Mouse (Mus musculus): Measurements from ENCODE around the gene Rbm47.

The Rbm47 gene

GRCm38 (mm10) chr5:66125418-66125817 lies 47.5 kb downstream of the Rbm47 start:
- DNase-seq (ENCODE audit: low spot score in 2 of 2) = no peak

- DNase-seq (ENCODE audit: low spot score in 2 of 2) = no peak
Observed at GRCm38 (mm10) chr5:66124931-66125330, 48.0 kb downstream of the Rbm47 start.

- no peak for DNase-seq (ENCODE audit: low spot score in 2 of 2)
Observed at GRCm38 (mm10) chr5:66124089-66124400, 48.9 kb downstream of the Rbm47 start.

- no peak for DNase-seq (ENCODE audit: low spot score in 2 of 2)
Observed at GRCm38 (mm10) chr5:66123295-66124088, 49.4 kb downstream of the Rbm47 start.

DNA sequence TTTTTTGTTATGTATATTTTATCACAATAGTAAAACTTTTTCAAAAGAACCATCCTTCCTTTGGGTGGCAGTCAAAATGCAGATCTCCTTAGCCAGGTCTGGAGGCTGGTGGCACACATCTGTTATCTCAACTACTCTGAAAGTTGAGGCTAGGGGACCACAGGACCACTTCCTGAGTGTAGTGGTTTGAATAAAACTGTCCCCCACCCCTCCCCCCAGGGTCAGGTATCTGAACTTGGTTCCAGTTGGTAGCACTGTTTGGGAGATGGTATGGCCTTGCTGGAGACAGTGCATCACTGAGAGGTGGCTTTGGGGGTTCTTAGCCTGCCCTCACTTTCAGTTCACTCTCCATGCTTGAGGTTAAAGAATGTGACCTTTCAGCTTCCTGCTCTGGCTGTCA lies 51.7 kb downstream of the Rbm47 start:
- no peak for DNase-seq (ENCODE audit: low spot score in 2 of 2)

DNA sequence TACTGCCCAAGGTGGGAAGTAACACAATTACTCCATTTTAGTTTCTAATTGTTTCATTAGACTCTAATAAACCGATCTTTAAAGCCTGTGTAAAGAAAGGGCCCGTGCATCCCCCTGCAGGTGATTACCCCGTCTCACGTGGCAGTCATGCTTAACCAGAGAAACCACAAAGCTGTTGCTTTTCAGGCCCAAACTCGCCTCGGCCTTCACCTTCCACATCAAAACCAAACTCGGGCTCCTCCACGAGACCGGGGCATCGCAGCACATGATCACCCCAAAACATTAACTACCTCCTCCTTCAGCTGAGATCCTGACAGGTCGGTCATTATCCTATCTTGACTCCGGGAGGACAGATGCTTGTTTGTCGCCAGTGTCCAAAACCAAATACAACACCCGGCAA lies 58.2 kb downstream of the Rbm47 start:
- no peak for DNase-seq (ENCODE audit: low spot score in 2 of 2)

DNA sequence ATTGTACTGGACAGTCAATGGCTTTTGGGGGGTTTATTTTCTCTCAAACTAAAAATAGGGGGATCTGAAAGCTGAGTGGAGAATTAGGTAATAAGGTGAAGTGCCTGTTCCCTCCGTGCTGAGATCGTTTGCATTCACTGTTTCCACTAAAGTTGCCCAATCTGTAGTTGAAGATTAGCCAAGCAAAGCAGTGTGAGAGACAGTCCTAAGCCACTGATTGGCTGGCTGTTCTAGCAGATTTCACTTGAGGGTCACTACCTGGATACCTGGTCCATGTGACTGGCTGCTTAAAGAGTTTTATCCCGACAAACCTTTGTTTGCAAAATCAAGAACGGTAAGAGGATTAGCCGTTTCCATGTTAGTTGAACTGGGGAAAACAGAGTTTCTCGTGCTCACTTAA lies 58.7 kb downstream of the Rbm47 start:
- no peak for DNase-seq (ENCODE audit: low spot score in 2 of 2)

- peak in 1 of 2 experiments; percentile 42 for DNase-seq (ENCODE audit: low spot score in 2 of 2)
Observed at GRCm38 (mm10) chr5:66112059-66112458, 60.9 kb downstream of the Rbm47 start.

GRCm38 (mm10) chr5:66106372-66106771 lies 66.5 kb downstream of the Rbm47 start:
- no peak for DNase-seq (ENCODE audit: low spot score in 2 of 2)

GRCm38 (mm10) chr5:66105946-66106345 lies 67.0 kb downstream of the Rbm47 start:
- DNase-seq (ENCODE audit: low spot score in 2 of 2) = no peak

- DNase-seq (ENCODE audit: low spot score in 2 of 2) = no peak
Observed at GRCm38 (mm10) chr5:66105366-66105765, 67.6 kb downstream of the Rbm47 start.

GRCm38 (mm10) chr5:66103386-66103785 lies 69.5 kb downstream of the Rbm47 start:
- DNase-seq (ENCODE audit: low spot score in 2 of 2) = no peak

DNA sequence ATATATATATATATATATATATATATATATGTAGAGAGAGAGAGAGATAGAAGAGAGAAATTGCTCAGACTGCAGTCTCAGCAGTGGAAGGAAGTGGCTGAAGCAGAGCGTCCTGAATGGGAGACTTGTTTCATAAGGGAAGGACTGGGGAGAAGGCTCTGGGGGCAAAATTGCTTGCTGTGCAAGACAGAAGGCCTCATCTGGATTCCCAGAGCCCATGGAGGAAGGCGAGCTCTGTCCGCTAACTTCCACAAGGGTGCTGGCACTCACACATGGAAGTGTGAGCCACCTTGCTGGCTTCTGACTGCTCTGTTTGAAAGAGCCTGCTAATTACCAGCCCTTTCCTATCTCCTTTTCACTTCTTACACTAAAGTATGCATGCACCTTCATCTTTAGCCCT lies 70.1 kb downstream of the Rbm47 start:
- no peak for DNase-seq (ENCODE audit: low spot score in 2 of 2)

DNA sequence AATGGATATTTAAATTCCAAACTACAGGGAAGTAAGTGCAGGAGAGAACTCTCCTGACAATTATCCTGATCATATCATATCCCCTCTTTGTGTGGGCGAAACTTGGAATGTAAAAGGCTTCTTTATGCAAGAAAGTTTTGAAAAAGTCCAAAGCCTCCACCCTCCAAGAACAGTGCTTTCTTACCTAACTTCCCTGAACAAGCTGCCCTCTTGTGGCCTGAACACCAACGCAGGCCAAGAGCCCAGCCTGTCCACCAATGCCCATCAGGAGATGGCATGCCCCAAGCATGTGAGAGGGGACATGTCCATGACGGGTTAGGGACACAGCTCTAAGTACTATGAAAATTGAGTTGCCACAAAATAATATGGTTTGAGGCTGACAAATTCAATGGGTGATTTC lies 71.3 kb downstream of the Rbm47 start:
- no peak for DNase-seq (ENCODE audit: low spot score in 2 of 2)

DNA sequence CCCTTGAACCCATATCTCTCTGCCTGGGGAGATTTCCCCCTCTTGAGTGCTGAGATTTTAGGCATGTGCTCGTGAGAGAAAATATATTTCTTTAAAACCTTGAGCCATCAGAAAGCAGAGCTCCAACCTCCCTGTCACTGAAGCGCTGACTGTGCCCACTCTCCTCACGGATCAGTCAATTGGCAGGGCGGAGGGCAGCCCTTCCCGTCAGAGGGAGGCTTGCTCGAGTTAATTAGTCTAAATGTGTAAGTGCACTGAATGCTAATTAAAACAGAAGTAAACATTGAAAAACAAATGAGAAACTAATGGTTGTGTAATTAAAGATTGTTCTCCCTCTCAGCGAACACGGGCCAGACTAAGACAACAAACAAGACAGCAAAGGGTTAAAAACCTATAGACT lies 72.6 kb downstream of the Rbm47 start:
- DNase-seq (ENCODE audit: low spot score in 2 of 2) = no peak

DNA sequence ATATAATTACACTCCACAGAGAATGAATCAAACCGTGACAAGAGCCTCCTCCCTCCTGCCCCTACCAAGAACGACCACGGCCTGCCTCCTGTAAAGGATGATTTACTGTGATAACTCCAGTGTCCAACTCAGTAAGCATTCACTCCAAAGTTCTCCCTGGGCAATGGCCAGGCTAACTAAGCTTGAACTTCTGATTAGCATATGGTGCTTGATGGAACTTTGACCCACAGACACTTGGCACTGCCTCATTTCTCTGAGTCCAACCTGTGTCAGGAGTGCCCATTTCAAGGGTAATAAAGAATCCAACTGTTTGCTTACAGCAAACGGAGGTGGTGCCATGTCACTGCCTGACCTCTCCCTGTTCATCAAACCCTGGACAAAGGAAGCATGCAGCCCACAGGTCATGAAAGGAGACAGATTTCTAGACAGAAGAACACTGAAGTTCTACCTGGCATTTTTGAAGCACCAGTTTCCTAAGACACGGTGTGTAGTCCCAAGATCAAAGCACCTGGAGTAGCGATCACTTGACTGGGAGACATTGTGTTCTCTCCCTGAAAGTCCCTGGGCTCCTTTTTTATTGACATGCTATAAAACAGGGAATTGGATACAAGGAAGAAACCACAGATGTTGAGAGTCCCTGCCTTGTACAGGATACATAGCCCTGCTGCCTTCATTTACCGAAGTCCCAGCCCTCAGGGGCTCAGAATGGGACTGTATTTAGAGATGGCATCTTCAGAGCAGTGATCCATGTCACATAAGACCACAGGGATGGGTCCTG lies 74.6 kb downstream of the Rbm47 start:
- no peak for DNase-seq (ENCODE audit: low spot score in 2 of 2)

DNA sequence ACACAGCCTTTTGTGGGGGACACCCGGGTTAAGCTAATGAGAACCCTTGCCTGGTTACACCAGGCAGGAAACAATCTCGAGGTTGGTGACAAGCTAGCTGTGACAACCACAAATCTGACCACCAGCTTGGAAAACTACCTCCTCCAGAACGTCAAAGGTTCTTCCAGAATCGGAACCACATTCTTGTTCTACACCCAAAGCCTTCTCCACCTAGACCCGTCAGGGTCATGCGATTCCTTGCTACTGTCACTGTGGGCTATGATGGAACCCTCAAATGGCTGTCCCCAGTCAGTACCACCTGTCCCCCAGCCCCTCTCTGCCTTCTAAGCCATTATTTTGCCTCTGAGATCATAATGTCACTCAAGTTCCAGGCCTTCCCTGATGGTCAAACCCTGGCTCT lies 76.8 kb downstream of the Rbm47 start:
- DNase-seq (ENCODE audit: low spot score in 2 of 2) = no peak

DNA sequence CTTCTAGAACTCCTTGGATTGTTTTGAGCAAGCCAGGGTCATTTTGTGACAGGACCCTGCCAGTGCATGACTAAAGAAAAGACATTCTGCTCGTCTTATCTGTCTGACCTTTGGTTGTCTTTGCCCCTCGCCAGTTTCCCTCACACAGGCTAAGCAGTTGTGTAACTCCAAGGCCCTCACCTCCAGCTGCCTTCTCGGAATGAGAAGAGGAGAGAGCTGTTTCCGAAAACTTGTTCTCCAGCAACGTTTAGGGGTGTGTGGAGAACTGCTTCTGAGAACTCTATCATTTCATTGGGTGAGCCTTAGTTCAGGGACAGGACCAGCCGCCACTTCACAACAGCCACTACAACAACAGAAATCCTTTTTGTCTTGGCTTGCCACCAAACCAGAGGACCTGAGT lies 77.8 kb downstream of the Rbm47 start:
- no peak for DNase-seq (ENCODE audit: low spot score in 2 of 2)

DNA sequence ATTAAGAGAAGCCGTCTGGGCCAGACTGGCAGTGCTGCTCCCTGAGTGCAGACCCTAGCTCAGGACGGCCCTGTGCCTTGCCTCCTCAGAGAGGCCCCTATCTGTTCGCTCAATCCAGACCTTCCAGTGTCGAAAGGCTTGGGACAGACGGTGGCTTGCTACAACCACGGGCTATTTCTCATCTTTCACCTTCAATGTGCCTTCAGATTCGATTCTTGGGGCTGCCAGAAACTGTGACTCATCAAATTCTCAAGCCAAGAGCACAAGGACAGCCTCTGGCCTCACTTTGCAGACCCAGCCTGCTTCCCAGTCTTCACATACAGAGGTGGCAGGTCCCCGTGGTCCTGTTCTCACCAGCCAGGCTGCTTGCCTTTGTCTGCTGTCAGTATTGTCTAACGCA lies 82.9 kb downstream of the Rbm47 start:
- no peak for DNase-seq (ENCODE audit: low spot score in 2 of 2)

GRCm38 (mm10) chr5:66089600-66089999 lies 83.3 kb downstream of the Rbm47 start:
- DNase-seq (ENCODE audit: low spot score in 2 of 2) = no peak

GRCm38 (mm10) chr5:66088902-66089295 lies 84.0 kb downstream of the Rbm47 start:
- DNase-seq (ENCODE audit: low spot score in 2 of 2) = no peak

- DNase-seq (ENCODE audit: low spot score in 2 of 2) = no peak
Observed at GRCm38 (mm10) chr5:66088247-66088901, 84.5 kb downstream of the Rbm47 start.

DNA sequence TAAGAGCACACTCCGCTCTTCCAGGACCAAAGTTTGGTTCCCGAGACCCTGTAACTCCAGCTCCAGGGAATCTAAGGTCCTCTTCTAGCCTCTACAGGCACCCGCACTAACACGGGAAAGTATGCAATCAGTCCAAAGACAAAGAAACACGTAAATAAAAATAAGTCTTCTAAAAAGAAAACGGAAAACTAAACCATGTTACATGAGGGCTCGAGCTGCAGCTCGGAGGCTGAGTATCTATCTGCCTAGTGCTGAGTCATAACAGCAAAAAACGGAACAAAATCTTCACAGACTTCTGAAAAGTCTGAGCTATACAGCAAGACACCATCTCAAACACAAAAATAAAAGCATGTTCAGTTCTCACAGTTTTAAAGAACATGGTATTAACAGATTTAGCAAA lies 86.0 kb downstream of the Rbm47 start:
- DNase-seq (ENCODE audit: low spot score in 2 of 2) = no peak

Data from urinary bladder, postnatal 4 days (tissue).